Mouse (Mus musculus) MEL (cell line): Measurements from ENCODE around the gene Hba-x. TPM values are rescaled to one million over a fixed set of nuclear protein-coding genes. Genes with fewer than 3 reads are reported as not detected.

Experiments
- DNase-seq: peaks from one replicate; pipeline ENCODE4 v3.0.0; 2011; ENCODE audit warnings: low read depth, low spot score
- H3K27ac ChIP-seq: 2 replicates; pipeline ENCODE4 v1.5.1; 2012; ENCODE audit warnings: low read depth, mild to moderate bottlenecking, control low read depth, low read length, moderate library complexity; ENCODE audit not compliant: control insufficient read depth
- H3K27me3 ChIP-seq, 2 experiments: fragments of 150-350 bp in 1 of 2; sonication (generic) in 1 of 2; 2 replicates each; pipeline ENCODE4 v1.6.1; 2012; ENCODE audit warnings: low read length in 2 of 2, mild to moderate bottlenecking in 2 of 2, improper control_type of control experiment in 1 of 2, moderate library complexity in 1 of 2; ENCODE audit not compliant: insufficient read depth in 2 of 2, control insufficient read depth in 1 of 2
- H3K36me3 ChIP-seq, 2 experiments: 2 replicates each; pipeline ENCODE4 v1.6.1; 2012 to 2014; ENCODE audit warnings: low read length in 2 of 2, improper control_type of control experiment in 1 of 2, inconsistent platforms in 1 of 2, mild to moderate bottlenecking in 1 of 2; ENCODE audit not compliant: insufficient read depth in 2 of 2, control insufficient read depth in 1 of 2
- H3K4me1 ChIP-seq, 2 experiments: fragments of 150-350 bp in 1 of 2; sonication (generic) in 1 of 2; 2 replicates each; pipeline ENCODE4 v1.6.1; 2012; ENCODE audit warnings: low read length in 2 of 2, improper control_type of control experiment in 1 of 2, mild to moderate bottlenecking in 1 of 2; ENCODE audit not compliant: insufficient read depth in 2 of 2, control insufficient read depth in 1 of 2
- H3K4me3 ChIP-seq, 2 experiments: fragments of 150-350 bp in 1 of 2; sonication (generic) in 1 of 2; 2 replicates each; pipeline ENCODE4 v1.5.1; 2012; ENCODE audit warnings: low read depth in 2 of 2, low read length in 2 of 2, mild to moderate bottlenecking in 2 of 2, moderate library complexity in 2 of 2, control low read depth in 1 of 2, improper control_type of control experiment in 1 of 2; ENCODE audit not compliant: control insufficient read depth in 1 of 2, insufficient read depth in 1 of 2
- H3K79me2 ChIP-seq: 2 replicates; pipeline ENCODE4 v1.6.1; 2012; ENCODE audit warnings: mild to moderate bottlenecking, low read length, moderate library complexity; ENCODE audit not compliant: control insufficient read depth, poor library complexity, insufficient read depth
- H3K9ac ChIP-seq: 2 replicates; pipeline ENCODE4 v1.6.1; 2012; ENCODE audit warnings: low read depth, mild to moderate bottlenecking, control low read depth, low read length, moderate library complexity; ENCODE audit not compliant: control insufficient read depth, poor library complexity, severe bottlenecking
- H3K9me3 ChIP-seq: fragments of 150-350 bp; sonication (generic); replicated peaks from 2 replicates; pipeline ENCODE4 v1.6.1; 2012; ENCODE audit warnings: mild to moderate bottlenecking, low read length, improper control_type of control experiment, moderate library complexity; ENCODE audit not compliant: insufficient read depth
- BHLHE40 ChIP-seq: IDR thresholded peaks from 2 replicates; pipeline ENCODE4 v1.6.1; 2012; ENCODE audit warnings: low read depth, mild to moderate bottlenecking, inconsistent platforms, low read length, improper control_type of control experiment, borderline replicate concordance
- CHD1 ChIP-seq: IDR thresholded peaks from 2 replicates; pipeline ENCODE4 v1.6.1; 2012; ENCODE audit warnings: low read depth, mild to moderate bottlenecking, inconsistent platforms, low read length, improper control_type of control experiment
- GABPA ChIP-seq: IDR thresholded peaks from 2 replicates; pipeline ENCODE4 v1.6.1; 2012; ENCODE audit warnings: low read depth, mild to moderate bottlenecking, inconsistent platforms, low read length, improper control_type of control experiment, moderate library complexity
- GATA1 ChIP-seq: IDR thresholded peaks from 2 replicates; pipeline ENCODE4 v1.6.1; 2011; ENCODE audit warnings: low read depth, low read length, improper control_type of control experiment
- JUND ChIP-seq: IDR thresholded peaks from 2 replicates; pipeline ENCODE4 v1.6.1; 2011; ENCODE audit warnings: low read depth, mild to moderate bottlenecking, improper control_type of control experiment, low read length
- KAT2A ChIP-seq: conservative IDR thresholded peaks from 2 replicates; pipeline ENCODE4 v1.6.1; 2012; ENCODE audit warnings: low read depth, low read length, improper control_type of control experiment, inconsistent platforms
- MAFK ChIP-seq: IDR thresholded peaks from 2 replicates; pipeline ENCODE4 v1.6.1; 2011; ENCODE audit warnings: low read depth, mild to moderate bottlenecking, low read length, improper control_type of control experiment, borderline replicate concordance
- MAZ ChIP-seq: IDR thresholded peaks from 2 replicates; pipeline ENCODE4 v1.6.1; 2012; ENCODE audit warnings: low read depth, mild to moderate bottlenecking, inconsistent platforms, low read length, improper control_type of control experiment
- MXI1 ChIP-seq: IDR thresholded peaks from 2 replicates; pipeline ENCODE4 v1.6.1; 2011; ENCODE audit warnings: mild to moderate bottlenecking, low read depth, low read length, improper control_type of control experiment
- NELFE ChIP-seq: IDR thresholded peaks from 2 replicates; pipeline ENCODE4 v1.6.1; 2011; ENCODE audit warnings: low read depth, low read length, improper control_type of control experiment
- NRF1 ChIP-seq: IDR thresholded peaks from 2 replicates; pipeline ENCODE4 v1.6.1; 2014; ENCODE audit warnings: low read depth, mild to moderate bottlenecking, inconsistent platforms, low read length, improper control_type of control experiment, moderate library complexity; ENCODE audit not compliant: poor library complexity, insufficient read depth, severe bottlenecking
- TCF12 ChIP-seq: IDR thresholded peaks from 2 replicates; pipeline ENCODE4 v1.6.1; 2014; ENCODE audit warnings: low read depth, mild to moderate bottlenecking, inconsistent platforms, low read length, improper control_type of control experiment, moderate library complexity
- UBTF ChIP-seq: IDR thresholded peaks from 2 replicates; pipeline ENCODE4 v1.6.1; 2012; ENCODE audit warnings: low read depth, mild to moderate bottlenecking, inconsistent platforms, low read length, improper control_type of control experiment, moderate library complexity, borderline replicate concordance; ENCODE audit not compliant: insufficient read depth
- USF2 ChIP-seq, 2 experiments: IDR thresholded peaks; 2 replicates each; pipeline ENCODE4 v1.6.1; 2011 to 2012; ENCODE audit warnings: improper control_type of control experiment in 2 of 2, low read length in 2 of 2, borderline replicate concordance in 1 of 2, inconsistent platforms in 1 of 2, low read depth in 1 of 2, mild to moderate bottlenecking in 1 of 2; ENCODE audit not compliant: insufficient read depth in 1 of 2
- ZKSCAN1 ChIP-seq: IDR thresholded peaks from 2 replicates; pipeline ENCODE4 v1.6.1; 2012; ENCODE audit warnings: low read depth, mild to moderate bottlenecking, inconsistent platforms, low read length, improper control_type of control experiment, moderate library complexity
- ZMIZ1 ChIP-seq: IDR thresholded peaks from 2 replicates; pipeline ENCODE4 v1.6.1; 2012; ENCODE audit warnings: low read depth, mild to moderate bottlenecking, inconsistent platforms, low read length, improper control_type of control experiment, moderate library complexity
- polyA plus RNA-seq, 2 experiments: library from polyadenylated mRNA; stranded (reverse) in 1 of 2; unstranded in 1 of 2; fragments of >175 nt in 1 of 2; fragments of >200 nt in 1 of 2; gene quantifications; 2 replicates each; pipeline versions ENCODE4 v1.2.1 to v1.2.4; 2012; ENCODE audit warnings: low replicate concordance in 2 of 2, low read depth in 1 of 2; ENCODE audit not compliant: insufficient read length in 2 of 2, insufficient read depth in 1 of 2, missing spikeins in 1 of 2
- total RNA-seq: library from RNA; depleted of rRNA; stranded (reverse); fragments of 300-350 nt; gene quantifications from 2 replicates; pipeline ENCODE4 v1.2.3, GENCODE M21; 2012

Hba-x gene
- total and polyA plus RNA-seq, 3 experiments: 0.13 TPM; not detected in 2

GRCm38 (mm10) chr11:32309446-32309845, 33.2 kb downstream of the Hba-x start:
- H3K79me2 ChIP-seq: no peaks in the 10 kb centered on the region
- DNase-seq: no peak
- no peak overlapping the region for H3K4me3 ChIP-seq
- H3K9ac ChIP-seq: no peak overlapping the region
- TF ChIP-seq GATA1: no peak
- TF ChIP-seq JUND: no peak
- no peak for TF ChIP-seq NRF1
- TF ChIP-seq ZMIZ1: no peak
- no peak for TF ChIP-seq TCF12
- TF ChIP-seq UBTF: no peak
- TF ChIP-seq CHD1: no peak
- TF ChIP-seq KAT2A: no peak
- TF ChIP-seq BHLHE40: no peak
- TF ChIP-seq GABPA: no peak
- TF ChIP-seq USF2 (IDR thresholded peaks at IDR 0.05; ENCODE audit: borderline replicate concordance in 1 of 2, insufficient read depth in 1 of 2, low read depth in 1 of 2, low read length in 2 of 2): no peak
- no peak for TF ChIP-seq MXI1
- TF ChIP-seq MAZ: no peak
- TF ChIP-seq NELFE: no peak
- peaks cover 0 to 3% of the 10 kb centered on the region in 2 experiments; a peak in 2 of 4 replicates for H3K27me3 ChIP-seq
- no peaks in the 10 kb centered on the region for H3K36me3 ChIP-seq
- no peak overlapping the region for H3K27ac ChIP-seq
- H3K9me3 ChIP-seq: no peaks in the 10 kb centered on the region
- no peaks in the 10 kb centered on the region; a peak in 1 of 4 replicates for H3K4me1 ChIP-seq

GRCm38 (mm10) chr11:32309928-32310327, 33.7 kb downstream of the Hba-x start:
- Histone ChIP-seq H3K4me3 (no peak overlapping the region), H3K36me3 (no peaks in the 10 kb centered on the region), H3K79me2 (no peaks in the 10 kb centered on the region), H3K4me1 (no peaks in the 10 kb centered on the region; a peak in 1 of 4 replicates), H3K9ac (no peak overlapping the region), H3K27me3 (peaks cover 0 to 3% of the 10 kb centered on the region in 2 experiments; a peak in 2 of 4 replicates), H3K27ac (no peak overlapping the region), H3K9me3 (no peaks in the 10 kb centered on the region)
- DNase-seq: peak; percentile 33
- no peak for TF ChIP-seq ZMIZ1
- TF ChIP-seq MAFK: no peak
- TF ChIP-seq ZKSCAN1: no peak
- no peak for TF ChIP-seq GATA1
- no peak for TF ChIP-seq MXI1
